Mouse (Mus musculus) thymus, postnatal 0 days (tissue): ENCODE results near the gene Arhgap27. TPM values are rescaled to one million over a fixed set of nuclear protein-coding genes. Genes with fewer than 3 reads are reported as not detected.
A peak's percentile ranks its signal among the peaks of the same experiment; 100 is the strongest.
"Not testable (repeated sequence)": the region's sequence is repeated elsewhere in the genome, so short reads cannot be mapped to it uniquely, and the experiment has no call there.

Experiments used
- DNase-seq: peaks from one replicate; pipeline ENCODE4 v3.0.0-alpha.2; 2015; ENCODE audit warnings: low spot score
- polyA plus RNA-seq: library from polyadenylated mRNA; unstranded; fragments of >200 nt; fragmentation: Nextera tagmentation; extraction: Ambion mirVana; gene quantifications from 2 replicates; pipeline ENCODE4 v1.2.1, GENCODE M21; 2015

Gene Arhgap27
- polyA plus RNA-seq, 1 experiment from 2014 or later, result 20.0 TPM

GRCm38 (mm10) chr11:103335561-103335960 lies 27.9 kb downstream of the Arhgap27 start:
- DNase-seq, result no peak

DNA sequence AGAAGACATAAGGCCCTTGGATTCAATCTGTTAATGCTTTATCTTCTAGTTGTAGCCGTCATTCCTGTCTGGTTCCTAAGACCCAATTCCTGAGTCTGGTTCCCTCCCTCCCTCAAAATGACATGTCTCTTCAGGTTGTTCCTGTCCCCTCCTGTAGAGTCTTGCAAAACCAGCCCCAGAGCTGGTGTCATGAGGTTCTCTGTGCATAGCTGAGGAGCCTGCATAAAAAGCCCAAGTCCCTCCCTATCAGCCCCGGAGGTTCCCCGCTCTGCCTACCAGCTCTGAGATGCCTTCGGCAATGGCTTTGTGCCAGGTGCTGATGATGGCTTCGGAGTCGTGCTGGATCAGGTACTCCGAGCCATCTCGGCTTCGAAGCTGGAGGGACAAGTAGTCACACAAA lies 28.6 kb downstream of the Arhgap27 start:
- no peak for DNase-seq

GRCm38 (mm10) chr11:103333719-103334398 lies 29.6 kb downstream of the Arhgap27 start:
- DNase-seq, result no peak

GRCm38 (mm10) chr11:103332890-103333651 lies 30.4 kb downstream of the Arhgap27 start:
- no peak for DNase-seq

- DNase-seq, result peak; percentile 74
These were observed 31.2 kb downstream of the Arhgap27 start for GRCm38 (mm10) chr11:103332186-103332889.

DNA sequence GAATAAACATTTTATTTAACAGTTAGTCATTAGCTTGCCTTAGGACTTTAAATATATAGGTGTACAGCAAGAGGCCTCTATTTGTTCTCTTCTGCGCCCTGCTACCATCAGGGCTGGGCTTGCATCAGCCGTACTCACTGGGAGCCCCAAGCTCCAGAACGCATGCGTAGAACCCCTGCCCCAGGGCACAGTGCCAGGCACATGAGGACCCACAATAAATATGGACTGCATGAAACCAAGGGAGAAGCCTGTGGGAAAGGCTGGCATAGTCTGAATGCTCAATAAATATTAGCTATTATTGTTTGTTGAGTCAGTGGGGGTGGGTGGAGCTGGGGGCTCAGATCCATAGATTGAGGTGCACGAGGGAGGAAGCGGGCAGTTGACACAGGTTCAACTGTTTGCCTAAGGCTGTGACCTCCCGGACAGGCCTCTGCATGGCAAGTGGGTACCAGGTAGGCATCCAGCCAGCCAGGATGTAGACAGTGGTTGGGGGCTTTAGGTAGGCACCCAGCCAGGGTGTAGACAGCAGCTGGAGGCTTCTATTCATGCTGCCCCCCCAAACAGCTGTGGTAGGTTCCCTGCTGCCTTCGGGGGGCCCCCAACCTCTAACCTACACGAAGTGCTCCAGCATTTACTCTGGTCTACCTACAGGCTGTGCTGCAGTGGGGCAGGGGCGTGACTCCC lies 31.8 kb downstream of the Arhgap27 start:
- no peak for DNase-seq

DNA sequence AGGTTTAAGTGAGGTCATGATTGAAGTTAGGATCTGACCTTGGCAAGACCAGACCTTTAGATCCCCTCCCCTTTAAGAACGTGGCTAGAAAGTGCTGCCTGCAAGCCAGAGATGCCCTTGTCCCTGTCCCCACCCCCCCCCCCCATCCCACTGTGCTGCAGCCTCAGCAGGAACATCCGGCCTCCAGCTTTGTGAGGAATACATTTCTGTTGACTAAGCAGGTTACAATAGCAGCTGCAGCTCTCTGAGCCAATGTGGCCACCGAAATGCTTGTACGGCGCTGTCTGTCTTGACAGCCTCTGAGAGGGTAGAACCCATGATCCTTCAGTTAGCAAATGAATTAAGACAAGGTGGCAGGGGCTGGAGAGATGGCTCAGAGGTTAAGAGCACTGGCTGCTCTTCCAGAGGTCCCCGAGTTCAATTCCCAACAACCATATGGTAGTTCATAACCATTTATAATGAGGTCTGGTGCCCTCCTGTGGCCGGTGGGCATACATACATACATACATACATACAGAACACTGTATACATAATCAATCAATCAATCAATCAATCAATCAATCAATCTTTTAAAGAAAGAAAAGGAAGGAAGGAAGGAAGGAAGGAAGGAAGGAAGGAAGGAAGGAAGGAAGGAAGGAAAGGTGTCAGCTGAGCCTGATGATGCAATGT lies 32.7 kb downstream of the Arhgap27 start:
- no peak for DNase-seq

GRCm38 (mm10) chr11:103326950-103327349 lies 36.5 kb downstream of the Arhgap27 start:
- peak; percentile 87 for DNase-seq

DNA sequence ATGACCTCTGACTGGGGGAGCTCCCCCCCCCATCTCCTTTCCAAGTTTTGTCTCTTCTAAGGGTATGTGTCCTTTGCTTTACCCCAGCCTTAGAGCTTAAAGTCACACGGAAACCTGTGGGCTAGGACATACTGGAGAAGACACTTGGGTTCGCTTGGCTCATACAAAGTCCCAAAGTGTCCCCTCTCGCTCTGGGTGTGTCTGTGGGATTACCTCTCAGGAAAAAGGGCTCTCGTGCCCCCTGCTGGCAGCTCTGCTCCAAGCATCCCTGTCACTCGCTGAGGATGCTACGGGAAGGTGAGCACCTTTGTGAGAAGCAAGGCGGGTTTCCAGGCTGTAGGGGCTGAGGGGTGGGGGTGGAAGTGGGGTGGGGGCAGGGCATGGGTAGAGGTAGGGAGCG lies 38.3 kb downstream of the Arhgap27 start:
- peak; percentile 74 for DNase-seq

DNA sequence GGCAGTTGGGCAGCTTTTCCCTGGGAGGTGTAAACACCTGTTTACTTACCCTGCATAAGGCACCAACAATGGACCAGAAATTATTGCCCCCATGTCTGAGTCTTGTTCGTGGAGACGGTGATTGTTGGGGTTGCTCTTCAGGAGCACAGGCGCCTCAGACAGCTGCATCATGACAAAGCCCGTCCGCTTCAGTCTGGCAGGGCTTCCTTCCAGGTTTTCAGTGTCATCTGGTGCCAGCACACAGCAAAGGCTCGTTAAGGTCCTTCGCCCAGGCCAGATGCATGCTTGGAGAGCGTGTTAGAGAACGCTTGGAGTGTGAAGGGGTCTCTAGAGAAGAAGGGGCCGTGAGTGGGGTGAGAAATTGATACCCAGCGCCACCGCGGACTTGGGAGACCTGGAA lies 38.8 kb downstream of the Arhgap27 start:
- no peak for DNase-seq

GRCm38 (mm10) chr11:103322832-103323231 lies 40.7 kb downstream of the Arhgap27 start:
- not testable (repeated sequence) for DNase-seq

DNA sequence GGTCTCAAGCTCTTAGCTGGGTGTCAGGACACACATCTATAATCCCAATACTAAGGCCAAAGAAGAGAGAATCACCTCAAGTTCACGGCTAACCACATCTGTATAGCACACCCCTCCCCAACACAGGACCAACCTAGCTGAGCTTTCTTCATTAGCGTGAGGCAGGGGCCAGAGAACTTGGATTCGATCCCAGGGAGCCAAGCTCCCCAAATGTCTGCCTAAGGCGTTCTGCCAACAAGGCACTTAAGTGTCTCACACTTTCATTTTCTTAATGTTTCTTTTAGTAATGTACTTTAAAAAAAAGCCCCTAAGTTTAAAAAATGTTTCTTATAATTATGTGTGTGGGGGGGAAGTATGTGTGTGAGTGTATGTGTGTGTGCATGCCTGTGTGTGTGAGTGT lies 42.8 kb downstream of the Arhgap27 start:
- no peak for DNase-seq

- DNase-seq, result no peak
These were observed 43.3 kb downstream of the Arhgap27 start for GRCm38 (mm10) chr11:103320196-103320595.

DNA sequence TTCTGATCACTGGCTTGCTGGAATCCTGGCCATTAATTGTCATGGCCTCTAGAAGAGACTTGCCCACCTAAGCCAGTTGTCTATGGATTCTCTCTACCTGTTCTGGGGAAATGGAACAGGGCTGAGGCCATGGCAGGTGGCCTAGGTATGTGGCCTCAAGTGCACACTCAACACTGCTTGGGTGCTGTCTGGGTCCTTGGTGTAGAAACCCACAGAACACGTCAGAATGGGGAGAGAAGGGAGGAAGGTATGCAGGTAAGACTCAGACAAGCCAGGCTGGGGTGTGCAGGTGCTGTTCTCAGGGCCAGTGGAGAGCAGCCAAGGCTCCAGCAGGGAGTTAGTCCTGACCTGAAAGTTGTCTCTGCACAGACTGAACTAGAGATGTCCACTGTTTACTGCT lies 45.5 kb downstream of the Arhgap27 start:
- no peak for DNase-seq

DNA sequence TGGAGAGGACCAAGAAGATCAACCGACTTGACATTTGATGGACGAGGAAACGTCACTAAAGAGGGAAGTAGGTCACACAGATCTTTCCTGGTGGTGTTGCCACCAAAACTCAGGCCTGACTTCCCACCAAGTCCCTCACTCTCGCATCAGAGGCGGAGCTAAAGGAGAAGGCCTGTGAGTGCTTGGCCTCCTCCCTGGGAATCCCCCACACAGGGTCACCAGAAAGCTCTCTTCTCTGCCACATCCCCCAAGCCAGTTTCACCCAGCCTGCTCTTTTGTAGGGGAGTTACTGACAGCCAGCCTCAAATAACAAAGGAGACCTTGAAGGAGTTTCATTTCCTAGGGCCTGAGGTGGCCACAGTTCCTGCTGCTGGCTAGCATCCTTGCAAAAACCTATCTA lies 48.1 kb downstream of the Arhgap27 start:
- no peak for DNase-seq

- no peak for DNase-seq
These were observed 48.6 kb downstream of the Arhgap27 start for GRCm38 (mm10) chr11:103314736-103315374.

- no peak for DNase-seq
These were observed 50.0 kb downstream of the Arhgap27 start for GRCm38 (mm10) chr11:103313542-103313941.

DNA sequence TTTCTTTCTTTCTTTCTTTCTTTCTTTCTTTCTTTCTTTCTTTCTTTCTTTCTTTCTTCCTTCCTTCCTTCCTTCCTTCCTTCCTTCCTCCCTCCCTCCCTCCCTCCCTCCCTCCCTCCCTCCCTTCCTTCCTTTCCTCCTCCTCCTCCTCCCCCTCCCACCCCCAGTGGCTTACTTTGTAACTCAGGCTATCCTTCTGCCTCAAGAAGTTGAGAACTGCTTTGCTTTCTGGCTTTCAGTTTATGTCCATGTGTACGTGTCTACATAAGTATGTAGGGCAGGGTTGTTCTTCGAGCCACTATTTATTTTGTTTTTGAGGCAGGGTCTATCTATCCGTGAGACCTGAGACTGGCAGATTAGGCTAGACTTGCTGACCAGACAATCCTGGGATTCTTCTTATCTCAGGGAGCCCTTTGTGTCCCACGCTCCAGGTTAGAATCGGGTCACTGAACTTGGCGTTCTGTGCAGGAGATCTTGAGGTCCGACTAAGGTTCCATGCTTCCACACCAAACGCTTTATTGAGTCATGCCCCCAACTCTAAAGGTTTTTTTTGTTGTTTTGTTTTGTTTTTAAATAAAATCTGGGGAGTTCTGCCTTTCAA lies 50.7 kb downstream of the Arhgap27 start:
- no peak for DNase-seq

- DNase-seq, result no peak
These were observed 51.4 kb downstream of the Arhgap27 start for GRCm38 (mm10) chr11:103311960-103312611.
